Comparison of ENCODE assay signal across 16 mouse cellular contexts in genomic region chr17:67170696-67171095, GRCm38 (mm10).
DNase-seq lines count a peak whose midpoint lies in the region; ATAC-seq and TF ChIP-seq lines count a peak whose summit lies in the region.
"Had no signal": no experiment of that assay in that cellular context is flagged by ENCODE, and none has a peak within 500 bp of the region (broad histone marks: within the 10 kb centered on the region; RNA-seq: fewer than 3 reads in every experiment).

No protein-coding gene starts in this region.

- DNase-seq in kidney, adult 18-20 months, result peak; percentile 16
- peak; percentile 24 for DNase-seq in gastrocnemius, postnatal 25 days
- peak; percentile 58 to 73 for DNase-seq in heart, postnatal 14 days
- DNase-seq in limb, embryonic 14.5 days (ENCODE audit: low spot score), result no peak
- no peak for DNase-seq in left cerebral cortex, adult 8-10 months (ENCODE audit: low spot score in 2 of 2)
- DNase-seq in right cerebral cortex, postnatal 10 days (ENCODE audit: low spot score in 2 of 2), result no peak
- no peak for DNase-seq in lung, adult 2 months
- DNase-seq: cerebellum, postnatal 25 days; layer of hippocampus, adult 9-11 months; right cerebral cortex, postnatal 14 days; thymus, postnatal 25 days had no signal

- ATAC-seq in kidney, embryonic 16.5 days (ENCODE audit: low FRiP score, low TSS enrichment), result no peak
- ATAC-seq in limb, embryonic 14.5 days (ENCODE audit: low FRiP score, low read depth), result 0 out of 2 replicates have a peak, but pooled peaks have one; percentile 41
- ATAC-seq: forebrain, embryonic 13.5 days; inflammation-experienced regulatory T-cells, adult 6 months had no signal

- WGBS in kidney, embryonic 16.5 days, result 72% methylated on average over 7 of the region's 7 CpGs
- WGBS in limb, embryonic 14.5 days, result 75% methylated on average over 7 of the region's 7 CpGs
- WGBS in lung, adult 2 months, result 45% methylated on average over 7 of the region's 7 CpGs

- no peaks in the 10 kb centered on the region for H3K27me3 ChIP-seq in kidney, embryonic 16.5 days (ENCODE audit: insufficient read depth, low read length)
- no peaks in the 10 kb centered on the region for H3K27me3 ChIP-seq in limb, embryonic 14.5 days (ENCODE audit: control insufficient read depth, insufficient read depth, low read length)
- H3K27me3 ChIP-seq: forebrain, embryonic 13.5 days had no signal

- TF ChIP-seq POLR2A in limb, embryonic 14.5 days (IDR thresholded peaks at IDR 0.05; ENCODE audit: borderline replicate concordance, extremely low read depth, insufficient read depth, insufficient read length), result no peak
- TF ChIP-seq POLR2A in lung, adult 2 months (IDR thresholded peaks at IDR 0.05; ENCODE audit: borderline replicate concordance, extremely low read depth, low read depth, low read length), result no peak

- intact Hi-C loops in heart, postnatal 14 days (cut with DNase I), result loop anchor here (5.0 kb wide), 2 partner anchors 33 to 98 kb away; no protein-coding TSS in a partner anchor

- no peak overlapping the region for H3K27ac ChIP-seq in kidney, embryonic 16.5 days (ENCODE audit: low read length)
- no peak overlapping the region for H3K27ac ChIP-seq in limb, embryonic 14.5 days (replicated peaks; ENCODE audit: low read depth, low read length)
- H3K27ac ChIP-seq: forebrain, embryonic 13.5 days; macrophage had no signal

- H3K36me3 ChIP-seq in kidney, embryonic 16.5 days (ENCODE audit: insufficient read depth, low read length), result no peaks in the 10 kb centered on the region
- no peaks in the 10 kb centered on the region for H3K36me3 ChIP-seq in limb, embryonic 14.5 days (ENCODE audit: control insufficient read depth, insufficient read depth, low read length)
- H3K36me3 ChIP-seq: G1E had no signal

- no peak for TF ChIP-seq CTCF in lung, adult 2 months (IDR thresholded peaks at IDR 0.05; ENCODE audit: insufficient read depth, low read length)

- no peak overlapping the region for H3K4me3 ChIP-seq in kidney, embryonic 16.5 days (ENCODE audit: low read length)
- no peak overlapping the region for H3K4me3 ChIP-seq in limb, embryonic 14.5 days (replicated peaks; ENCODE audit: low read length)
- H3K4me3 ChIP-seq in lung, adult 2 months (replicated peaks; ENCODE audit: extremely low read depth, low read depth, low read length), result no peak overlapping the region
- H3K4me3 ChIP-seq: forebrain, embryonic 13.5 days had no signal

- no peaks in the 10 kb centered on the region for H3K4me1 ChIP-seq in kidney, embryonic 16.5 days (ENCODE audit: insufficient read depth, low read length)
- no peaks in the 10 kb centered on the region for H3K4me1 ChIP-seq in limb, embryonic 14.5 days (ENCODE audit: control insufficient read depth, insufficient read depth, low read length)
- H3K4me1 ChIP-seq in lung, adult 2 months (ENCODE audit: control insufficient read depth, insufficient read depth, low read length), result peaks cover 5% of the 10 kb centered on the region
- H3K4me1 ChIP-seq: forebrain, embryonic 13.5 days had no signal

- no peak overlapping the region for H3K9ac ChIP-seq in kidney, embryonic 16.5 days (replicated peaks; ENCODE audit: low read length)
- H3K9ac ChIP-seq in limb, embryonic 14.5 days (ENCODE audit: low read depth, low read length, severe bottlenecking), result no peak overlapping the region
- H3K9ac ChIP-seq: forebrain, embryonic 13.5 days had no signal

- no peaks in the 10 kb centered on the region for H3K9me3 ChIP-seq in kidney, embryonic 16.5 days (ENCODE audit: low read length)
- H3K9me3 ChIP-seq in limb, embryonic 14.5 days (ENCODE audit: control insufficient read depth, low read length), result no peaks in the 10 kb centered on the region
- H3K9me3 ChIP-seq: forebrain, embryonic 13.5 days had no signal

- H3K4me2 ChIP-seq in kidney, embryonic 16.5 days (replicated peaks; ENCODE audit: low read depth, low read length), result no peak overlapping the region
- no peak overlapping the region for H3K4me2 ChIP-seq in limb, embryonic 14.5 days (replicated peaks; ENCODE audit: low read depth, low read length, severe bottlenecking)
- H3K4me2 ChIP-seq: forebrain, embryonic 13.5 days had no signal

Comparison
In these comparisons a context has a peak if more than half of its experiments do, and no peak if none do; other contexts are left out.
1. DNase-seq: peak in kidney, adult 18-20 months (single experiment), gastrocnemius, postnatal 25 days (single experiment) and heart, postnatal 14 days (2 of 2); none in limb, embryonic 14.5 days (single experiment), left cerebral cortex, adult 8-10 months (0 of 2), right cerebral cortex, postnatal 10 days (0 of 2) and lung, adult 2 months (single experiment).